Mouse (Mus musculus): Measurements from ENCODE around the gene Rbmxl2.

Rbmxl2 gene

GRCm38 (mm10) chr7:107209204-107209860, at the start of gene Rbmxl2:
TSS of gene Rbmxl2 (plus strand) at chr7:107209445.
- in situ Hi-C loops (cut with MboI; ENCODE audit: low sequenced_read_pairs): loop anchor here (25.0 kb wide), 1 partner anchor 553 kb away; the partner anchor contains the start of gene Cyb5r2

GRCm38 (mm10) chr7:107166690-107167089, 42.6 kb upstream of the Rbmxl2 start, which contains the start of gene Nlrp14:
TSS of gene Nlrp14 (plus strand) at chr7:107166990.
- in situ Hi-C loops (cut with MboI; ENCODE audit: low sequenced_read_pairs): no loop called here

- in situ Hi-C loops (cut with MboI; ENCODE audit: low sequenced_read_pairs): no loop called here
Observed at GRCm38 (mm10) chr7:107180406-107180805, 28.8 kb upstream of the Rbmxl2 start.

GRCm38 (mm10) chr7:107201817-107202216, 7.4 kb upstream of the Rbmxl2 start:
- in situ Hi-C loops (cut with MboI; ENCODE audit: low sequenced_read_pairs): loop anchor here (25.0 kb wide), 1 partner anchor 560 kb away; the partner anchor contains the start of gene Cyb5r2

- in situ Hi-C loops (cut with MboI; ENCODE audit: low sequenced_read_pairs): loop anchor here (25.0 kb wide), 1 partner anchor 554 kb away; the partner anchor contains the start of gene Cyb5r2
Observed at GRCm38 (mm10) chr7:107207843-107208242, 1.4 kb upstream of the Rbmxl2 start.

GRCm38 (mm10) chr7:107210126-107210576, 906 bp downstream of the Rbmxl2 start:
- in situ Hi-C loops (cut with MboI; ENCODE audit: low sequenced_read_pairs): loop anchor here (25.0 kb wide), 1 partner anchor 552 kb away; the partner anchor contains the start of gene Cyb5r2

GRCm38 (mm10) chr7:107215723-107216122, 6.5 kb downstream of the Rbmxl2 start:
- in situ Hi-C loops (cut with MboI; ENCODE audit: low sequenced_read_pairs): loop anchor here (25.0 kb wide), 1 partner anchor 547 kb away; the partner anchor contains the start of gene Cyb5r2

GRCm38 (mm10) chr7:107216845-107217244, 7.6 kb downstream of the Rbmxl2 start:
- in situ Hi-C loops (cut with MboI; ENCODE audit: low sequenced_read_pairs): loop anchor here (25.0 kb wide), 1 partner anchor 545 kb away; the partner anchor contains the start of gene Cyb5r2

- in situ Hi-C loops (cut with MboI; ENCODE audit: low sequenced_read_pairs): no loop called here
Observed at GRCm38 (mm10) chr7:107236854-107237253, 27.6 kb downstream of the Rbmxl2 start.

GRCm38 (mm10) chr7:107237498-107237897, 28.3 kb downstream of the Rbmxl2 start:
- in situ Hi-C loops (cut with MboI; ENCODE audit: low sequenced_read_pairs): no loop called here

GRCm38 (mm10) chr7:107241371-107241883, 32.2 kb downstream of the Rbmxl2 start:
- in situ Hi-C loops (cut with MboI; ENCODE audit: low sequenced_read_pairs): no loop called here

GRCm38 (mm10) chr7:107250211-107250985, 41.2 kb downstream of the Rbmxl2 start:
- in situ Hi-C loops (cut with MboI; ENCODE audit: low sequenced_read_pairs): no loop called here

GRCm38 (mm10) chr7:107253355-107253754, 44.1 kb downstream of the Rbmxl2 start:
- in situ Hi-C loops (cut with MboI; ENCODE audit: low sequenced_read_pairs): no loop called here

- in situ Hi-C loops (cut with MboI; ENCODE audit: low sequenced_read_pairs): no loop called here
Observed at GRCm38 (mm10) chr7:107259936-107260335, 50.7 kb downstream of the Rbmxl2 start.
